Mouse (Mus musculus) layer of hippocampus, adult 2 months (tissue): Measurements from ENCODE around the gene Zswim2. TPM values are rescaled to one million over a fixed set of nuclear protein-coding genes. Genes with fewer than 3 reads are reported as not detected.
"Not testable (repeated sequence)": the region's sequence is repeated elsewhere in the genome, so short reads cannot be mapped to it uniquely, and the experiment has no call there.

ENCODE experiments used
- DNase-seq, 2 experiments: peaks; one replicate each; pipeline ENCODE4 v3.0.0; 2022; ENCODE audit warnings: low spot score in 2 of 2
- H3K27ac ChIP-seq: fragments of 200-600 bp; 2 replicates; pipeline ENCODE4 v1.8.1; 2022
- H3K4me3 ChIP-seq: fragments of 200-600 bp; 2 replicates; pipeline ENCODE4 v1.8.1; 2022; ENCODE audit warnings: mild to moderate bottlenecking
- CTCF ChIP-seq: fragments of 200-600 bp; conservative IDR thresholded peaks from 2 replicates; pipeline ENCODE4 v1.8.1; 2022; ENCODE audit warnings: antibody characterized with exemption, mild to moderate bottlenecking, moderate library complexity
- long read RNA-seq, 2 experiments: library from polyadenylated mRNA; stranded (forward); transcript quantifications; one replicate each; pipeline ENCODE4 v2.0.0; 2021; ENCODE audit warnings: borderline mapping rate in 2 of 2
- total RNA-seq, 2 experiments: library from RNA; stranded (reverse); gene quantifications; 2 replicates each; pipeline ENCODE4 v1.2.3; 2021

Gene Zswim2
- not detected for total RNA-seq
- long read RNA-seq, experiment 1, result 0 reads
- long read RNA-seq, experiment 2, result 0 reads

- no peak; the same call in none of the 2 replicates for TF ChIP-seq CTCF
- Histone ChIP-seq H3K27ac (peak within 1 kb of the TSS; percentile 78), H3K4me3 (peak within 1 kb of the TSS; percentile 53)
- DNase-seq, result peak; percentile 88 to 93
Measured at GRCm38 (mm10) chr2:83940931-83941361, at the start of gene Zswim2. Gene Zswim2, minus strand, starts transcription at chr2:83941228.

DNA sequence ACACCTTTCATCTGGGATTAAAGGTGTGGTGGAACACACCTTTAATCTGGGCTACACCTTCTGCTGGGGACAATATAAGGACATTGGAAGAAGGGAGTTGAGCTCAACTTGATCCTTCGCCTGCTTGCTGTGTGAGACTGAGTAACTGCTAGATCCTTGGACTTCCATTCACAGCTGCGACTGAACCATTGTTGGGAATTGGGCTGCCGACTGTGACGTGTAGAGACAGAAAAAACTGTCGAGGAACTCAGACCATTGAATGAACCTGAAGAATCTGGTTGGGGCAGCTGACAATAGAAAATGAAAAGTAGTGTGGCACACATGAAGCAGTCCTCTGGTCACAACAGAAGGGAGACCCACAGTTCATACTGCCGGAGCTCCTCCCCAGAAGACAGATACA, 49.2 kb upstream of the Zswim2 start, which contains the start of gene Gm13691:
Gene Gm13691, plus strand, starts transcription at position 301 of the 400 bp plus-strand sequence.
- H3K4me3 ChIP-seq, DNase-seq, H3K27ac ChIP-seq: not testable (repeated sequence)

GRCm38 (mm10) chr2:83984443-83984842, 43.4 kb upstream of the Zswim2 start, which contains the start of gene Gm13697:
Gene Gm13697, plus strand, starts transcription at chr2:83984743.
- not testable (repeated sequence) for DNase-seq, H3K4me3 ChIP-seq, H3K27ac ChIP-seq

DNA sequence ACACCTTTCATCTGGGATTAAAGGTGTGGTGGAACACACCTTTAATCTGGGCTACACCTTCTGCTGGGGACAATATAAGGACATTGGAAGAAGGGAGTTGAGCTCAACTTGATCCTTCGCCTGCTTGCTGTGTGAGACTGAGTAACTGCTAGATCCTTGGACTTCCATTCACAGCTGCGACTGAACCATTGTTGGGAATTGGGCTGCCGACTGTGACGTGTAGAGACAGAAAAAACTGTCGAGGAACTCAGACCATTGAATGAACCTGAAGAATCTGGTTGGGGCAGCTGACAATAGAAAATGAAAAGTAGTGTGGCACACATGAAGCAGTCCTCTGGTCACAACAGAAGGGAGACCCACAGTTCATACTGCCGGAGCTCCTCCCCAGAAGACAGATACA, 37.6 kb upstream of the Zswim2 start, which contains the start of gene Gm13694:
Gene Gm13694, plus strand, starts transcription at position 301 of the 400 bp plus-strand sequence.
- H3K4me3 ChIP-seq, H3K27ac ChIP-seq, DNase-seq: not testable (repeated sequence)

GRCm38 (mm10) chr2:83972823-83973222, 31.8 kb upstream of the Zswim2 start, which contains the start of gene Gm13696:
Gene Gm13696, plus strand, starts transcription at chr2:83973123.
- H3K27ac ChIP-seq, H3K4me3 ChIP-seq, DNase-seq: not testable (repeated sequence)

GRCm38 (mm10) chr2:83967013-83967412, 26.0 kb upstream of the Zswim2 start, which contains the start of gene Gm13695:
Gene Gm13695, plus strand, starts transcription at chr2:83967313.
- not testable (repeated sequence) for H3K27ac ChIP-seq, DNase-seq, H3K4me3 ChIP-seq

DNA sequence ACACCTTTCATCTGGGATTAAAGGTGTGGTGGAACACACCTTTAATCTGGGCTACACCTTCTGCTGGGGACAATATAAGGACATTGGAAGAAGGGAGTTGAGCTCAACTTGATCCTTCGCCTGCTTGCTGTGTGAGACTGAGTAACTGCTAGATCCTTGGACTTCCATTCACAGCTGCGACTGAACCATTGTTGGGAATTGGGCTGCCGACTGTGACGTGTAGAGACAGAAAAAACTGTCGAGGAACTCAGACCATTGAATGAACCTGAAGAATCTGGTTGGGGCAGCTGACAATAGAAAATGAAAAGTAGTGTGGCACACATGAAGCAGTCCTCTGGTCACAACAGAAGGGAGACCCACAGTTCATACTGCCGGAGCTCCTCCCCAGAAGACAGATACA, 20.2 kb upstream of the Zswim2 start, which contains the start of gene Gm13693:
Gene Gm13693, plus strand, starts transcription at position 301 of the 400 bp plus-strand sequence.
- not testable (repeated sequence) for H3K27ac ChIP-seq, DNase-seq, H3K4me3 ChIP-seq

- not testable (repeated sequence) for DNase-seq, H3K27ac ChIP-seq, H3K4me3 ChIP-seq
Measured at GRCm38 (mm10) chr2:83955393-83955792, 14.4 kb upstream of the Zswim2 start, which contains the start of gene Gm13698. Gene Gm13698, plus strand, starts transcription at chr2:83955693.

DNA sequence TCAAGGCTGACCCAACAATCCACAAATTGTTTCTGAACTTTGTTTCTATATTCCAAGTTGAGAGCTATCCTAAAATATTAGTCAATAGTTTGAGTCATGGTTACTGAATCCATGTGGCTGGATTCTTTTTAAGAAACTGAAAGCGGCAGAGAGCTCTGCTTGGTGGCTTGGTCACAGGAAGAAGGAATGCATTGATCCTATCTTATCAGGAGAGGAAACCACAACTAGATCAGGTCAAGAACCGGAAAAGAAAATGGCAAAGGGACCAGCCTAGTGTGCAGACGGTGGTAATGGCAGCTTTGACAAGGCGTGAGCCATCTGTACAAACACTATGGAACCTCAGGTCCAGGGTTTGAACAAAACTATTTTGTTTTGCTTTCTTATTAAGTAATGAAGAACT, 764 bp upstream of the Zswim2 start:
- no peak for DNase-seq
- Histone ChIP-seq H3K27ac (peak overlapping the region; percentile 78), H3K4me3 (no peak overlapping the region)
- TF ChIP-seq CTCF, result no peak

DNA sequence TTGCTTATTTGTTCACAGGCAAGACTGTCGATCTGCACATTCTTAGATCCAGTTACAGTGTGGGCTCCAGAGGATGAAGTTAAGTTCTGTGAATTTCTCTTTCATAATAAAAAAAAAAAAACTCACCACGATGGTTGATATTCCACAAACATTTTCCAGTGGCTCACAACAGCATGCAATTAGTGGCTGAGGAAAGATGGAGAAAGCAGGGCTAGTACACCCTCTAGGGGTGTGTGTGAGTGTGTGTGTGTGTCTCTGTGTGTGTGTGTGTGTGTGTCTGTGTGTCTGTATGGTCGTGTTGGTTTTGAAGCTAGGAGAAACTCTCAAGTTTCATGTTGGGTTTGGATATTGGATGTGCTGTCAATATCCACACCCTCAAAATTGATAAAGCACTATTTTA, 350 bp upstream of the Zswim2 start:
- no peak for DNase-seq
- Histone ChIP-seq H3K27ac (peak overlapping the region; percentile 78), H3K4me3 (peak overlapping the region; percentile 53)
- TF ChIP-seq CTCF, result no peak

DNA sequence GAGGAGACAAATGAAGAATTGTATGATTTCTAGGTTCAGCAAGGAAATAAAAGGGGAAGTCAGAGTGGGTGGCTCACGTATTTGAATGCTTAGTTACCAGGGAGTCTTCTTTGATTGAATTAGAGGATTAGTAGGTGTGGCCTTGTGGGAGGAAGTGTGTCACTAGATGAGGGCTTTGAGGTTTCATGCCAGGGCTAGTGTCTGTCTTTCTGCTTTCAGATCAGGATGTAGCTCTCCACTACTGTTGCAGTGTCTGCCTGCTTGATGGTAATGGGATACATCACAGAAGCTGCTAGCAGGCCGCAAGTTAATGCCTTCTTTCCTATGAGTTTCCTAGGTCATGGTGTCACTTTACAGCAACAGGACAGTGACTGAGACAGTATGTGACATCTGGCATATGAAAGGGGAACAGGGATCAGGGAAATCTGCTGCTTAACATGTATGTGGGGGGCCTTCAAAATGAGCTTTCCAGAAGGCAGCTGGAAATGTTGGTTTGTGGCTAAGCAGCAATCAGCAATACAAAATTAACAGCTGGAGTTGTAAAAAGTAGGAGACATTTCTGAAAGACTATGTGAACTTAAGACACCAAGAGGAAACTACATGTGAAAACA, 11.4 kb downstream of the Zswim2 start:
- no peak for TF ChIP-seq CTCF
- no peak overlapping the region for H3K27ac ChIP-seq
- DNase-seq, result no peak
- H3K4me3 ChIP-seq, result no peak overlapping the region

DNA sequence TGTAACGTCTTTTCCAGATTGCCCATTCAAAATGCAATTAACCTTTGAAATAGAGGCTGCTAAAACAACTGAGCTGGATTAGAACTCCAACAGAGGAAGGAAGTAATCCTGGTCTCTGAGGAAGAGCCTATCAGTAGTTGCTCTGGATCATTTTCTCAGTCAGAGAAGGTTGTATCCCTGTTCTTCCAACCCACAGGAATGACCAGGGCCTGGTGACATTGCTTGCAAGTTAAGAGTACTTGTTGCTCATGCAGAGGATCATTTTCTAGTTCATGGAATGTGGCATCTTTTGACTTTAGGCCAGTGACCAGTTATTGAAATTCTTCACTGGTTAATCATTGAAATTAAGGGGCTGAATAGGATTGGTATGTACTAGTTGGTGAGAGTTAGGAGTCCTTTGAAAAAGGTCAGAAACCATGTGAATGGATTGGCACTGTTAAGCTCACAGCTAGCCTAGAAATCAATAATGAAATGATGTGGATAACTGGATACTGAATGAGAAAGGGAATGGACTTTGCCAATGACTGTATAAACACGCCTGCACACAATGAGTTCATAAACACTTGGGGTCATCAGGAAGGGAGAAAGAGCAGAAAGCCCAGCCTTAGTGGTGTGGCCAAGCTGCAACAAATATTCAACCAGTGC, 39.0 kb downstream of the Zswim2 start:
- H3K27ac ChIP-seq, result no peak overlapping the region
- H3K4me3 ChIP-seq, result no peak overlapping the region
- no peak for DNase-seq
- TF ChIP-seq CTCF, result no peak

GRCm38 (mm10) chr2:83893701-83894100, 47.3 kb downstream of the Zswim2 start:
- no peak for DNase-seq
- H3K27ac ChIP-seq, result no peak overlapping the region
- no peak for TF ChIP-seq CTCF
- no peak overlapping the region for H3K4me3 ChIP-seq
